Mouse (Mus musculus): ENCODE data around the gene Lpcat2.

Lpcat2 gene

GRCm38 (mm10) chr8:92853188-92853983 lies 1.8 kb upstream of the Lpcat2 start:
- DNase-seq (ENCODE audit: low read depth, low spot score) = no peak

DNA sequence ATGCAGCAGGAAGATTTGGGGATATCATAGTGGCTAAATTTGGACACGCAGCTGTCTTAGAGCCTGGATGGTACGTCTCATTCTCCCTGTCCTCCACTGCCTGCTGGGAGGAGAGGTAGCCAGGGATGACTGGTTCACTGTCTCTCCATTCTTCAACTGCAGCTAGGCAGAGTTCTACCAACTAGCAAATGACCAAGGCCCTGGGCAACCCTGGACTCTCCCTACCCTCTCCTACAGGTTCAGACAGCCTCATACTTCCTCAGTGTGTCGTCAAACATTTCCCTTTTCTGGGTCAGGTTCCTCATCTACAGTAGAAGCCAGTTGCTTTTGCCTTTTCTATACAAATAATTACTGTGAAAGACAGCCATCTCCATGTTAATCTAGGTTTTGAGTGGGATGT lies 466 bp upstream of the Lpcat2 start:
- DNase-seq (ENCODE audit: low read depth, low spot score) = no peak

- DNase-seq (ENCODE audit: low read depth, low spot score) = no peak
These were observed 1.3 kb downstream of the Lpcat2 start for GRCm38 (mm10) chr8:92856273-92856986.

- no peak for DNase-seq (ENCODE audit: low read depth, low spot score)
These were observed 3.5 kb downstream of the Lpcat2 start for GRCm38 (mm10) chr8:92858475-92859182.

- no peak for DNase-seq (ENCODE audit: low read depth, low spot score)
These were observed 6.8 kb downstream of the Lpcat2 start for GRCm38 (mm10) chr8:92861977-92862376.

DNA sequence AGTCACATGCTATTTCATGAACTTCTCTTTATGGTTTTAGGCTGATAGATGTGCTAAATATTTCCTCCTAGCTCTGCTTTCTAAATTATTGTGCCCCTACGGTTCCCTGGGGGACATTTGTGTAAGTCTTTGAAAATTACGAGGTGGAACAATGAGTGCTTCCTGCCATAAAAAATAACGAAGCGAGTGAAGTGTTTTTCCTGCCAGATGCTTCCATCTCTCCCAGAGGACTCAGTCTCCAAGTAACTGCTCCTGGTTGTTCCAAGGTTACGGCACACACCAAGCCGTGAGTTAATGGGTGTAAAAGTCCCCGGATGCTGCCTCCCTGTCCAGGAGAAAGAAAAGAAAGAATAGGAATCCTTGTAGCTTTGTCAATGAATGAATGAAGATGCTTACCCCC lies 15.1 kb downstream of the Lpcat2 start:
- no peak for DNase-seq (ENCODE audit: low read depth, low spot score)

DNA sequence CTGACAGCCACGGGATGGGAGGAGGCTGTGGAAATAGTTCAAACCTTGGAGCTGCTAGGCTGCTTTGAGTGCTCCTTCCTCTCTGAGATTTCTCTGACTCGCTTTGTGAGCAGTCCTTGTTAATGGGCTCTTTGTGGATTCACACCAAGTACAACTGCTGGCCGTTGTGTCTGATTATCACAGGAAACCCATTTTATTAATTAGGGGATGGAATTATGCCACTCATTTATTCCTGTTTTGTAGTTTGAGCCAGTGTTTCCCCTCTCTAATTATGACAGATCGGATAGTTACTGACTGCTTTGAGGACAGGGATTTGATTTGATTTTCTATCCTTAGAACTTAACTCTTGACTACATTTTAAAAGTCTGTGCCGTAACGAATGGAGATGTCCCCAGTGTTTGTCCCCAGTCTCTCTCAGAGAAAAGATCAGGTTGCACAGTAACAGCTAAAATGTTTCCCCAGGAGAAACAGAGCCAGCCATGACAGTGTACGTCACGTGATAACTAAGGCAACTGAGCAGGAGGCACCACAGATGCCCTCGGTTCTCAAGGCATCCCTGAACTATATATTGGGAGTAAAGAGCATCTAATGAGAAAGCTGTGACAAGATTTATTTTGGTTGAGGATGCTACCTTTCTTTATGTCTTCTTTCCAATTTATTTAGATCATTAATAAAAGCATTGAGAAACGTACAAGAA lies 17.1 kb downstream of the Lpcat2 start:
- DNase-seq (ENCODE audit: low read depth, low spot score) = no peak

- DNase-seq (ENCODE audit: low read depth, low spot score) = no peak
These were observed 20.7 kb downstream of the Lpcat2 start for GRCm38 (mm10) chr8:92875795-92876194.

- no peak for DNase-seq (ENCODE audit: low read depth, low spot score)
These were observed 26.1 kb downstream of the Lpcat2 start for GRCm38 (mm10) chr8:92881247-92881646.

DNA sequence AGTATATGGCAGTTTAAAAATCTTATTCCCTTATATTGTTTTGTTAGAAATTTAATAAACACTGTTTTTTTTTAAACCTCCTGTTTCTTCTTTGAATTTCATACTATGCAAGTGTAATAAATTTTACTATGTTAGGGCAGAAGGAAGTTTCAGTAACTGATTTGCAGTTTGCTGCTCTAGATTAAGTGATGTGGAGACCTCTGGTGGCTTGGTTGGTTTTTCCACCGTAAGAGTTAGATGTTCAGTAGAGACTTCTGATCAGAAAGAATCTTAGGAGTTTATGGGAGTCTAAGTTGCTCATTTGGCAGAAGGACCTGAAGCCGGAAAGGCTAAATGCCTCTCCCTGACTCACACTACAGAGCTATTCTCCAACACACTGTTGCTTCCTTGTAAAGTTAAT lies 28.6 kb downstream of the Lpcat2 start:
- no peak for DNase-seq (ENCODE audit: low read depth, low spot score)

- peak; percentile 22 for DNase-seq (ENCODE audit: low read depth, low spot score)
These were observed 37.1 kb downstream of the Lpcat2 start for GRCm38 (mm10) chr8:92892216-92892615.

DNA sequence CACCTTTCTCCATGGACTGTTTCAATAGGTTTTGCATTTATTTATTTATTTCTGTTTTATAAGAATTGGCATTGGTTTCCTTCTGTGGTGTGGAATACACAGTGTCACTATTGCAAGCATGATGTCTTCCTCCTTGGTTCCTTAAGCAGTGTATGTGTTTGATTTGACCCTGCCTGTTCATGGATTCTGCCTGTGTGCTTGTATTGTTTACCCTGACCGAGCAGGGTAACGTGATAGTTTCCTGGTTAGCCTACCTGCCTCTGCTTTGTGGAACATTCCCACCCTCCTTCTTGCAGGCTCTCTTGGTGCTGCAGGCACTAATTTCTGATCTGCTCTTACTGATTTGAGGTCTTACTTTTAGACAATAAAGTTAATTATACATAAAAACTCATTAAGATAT lies 38.7 kb downstream of the Lpcat2 start:
- no peak for DNase-seq (ENCODE audit: low read depth, low spot score)

- no peak for DNase-seq (ENCODE audit: low read depth, low spot score)
These were observed 39.9 kb downstream of the Lpcat2 start for GRCm38 (mm10) chr8:92895053-92895452.

DNA sequence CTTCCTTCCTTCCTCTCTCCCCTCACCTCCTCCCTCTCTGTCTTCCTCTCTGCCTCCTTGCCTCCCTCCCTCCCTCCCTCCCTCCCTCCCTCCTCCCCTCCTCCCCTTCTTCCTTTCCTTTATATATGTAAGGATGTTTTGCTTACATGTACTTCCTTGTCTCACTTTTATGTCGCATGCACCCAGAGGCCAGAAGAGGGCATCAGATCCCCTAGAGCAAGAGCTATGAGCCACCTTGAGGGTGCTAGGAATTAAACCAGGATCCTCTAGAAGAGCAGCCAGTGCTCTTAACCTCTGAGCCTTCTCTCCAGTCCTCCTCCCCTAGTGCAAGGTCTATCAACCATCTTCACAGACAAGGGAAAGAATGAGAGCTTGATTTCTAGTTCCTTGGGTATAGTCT lies 40.9 kb downstream of the Lpcat2 start:
- DNase-seq (ENCODE audit: low read depth, low spot score) = peak; percentile 37

DNA sequence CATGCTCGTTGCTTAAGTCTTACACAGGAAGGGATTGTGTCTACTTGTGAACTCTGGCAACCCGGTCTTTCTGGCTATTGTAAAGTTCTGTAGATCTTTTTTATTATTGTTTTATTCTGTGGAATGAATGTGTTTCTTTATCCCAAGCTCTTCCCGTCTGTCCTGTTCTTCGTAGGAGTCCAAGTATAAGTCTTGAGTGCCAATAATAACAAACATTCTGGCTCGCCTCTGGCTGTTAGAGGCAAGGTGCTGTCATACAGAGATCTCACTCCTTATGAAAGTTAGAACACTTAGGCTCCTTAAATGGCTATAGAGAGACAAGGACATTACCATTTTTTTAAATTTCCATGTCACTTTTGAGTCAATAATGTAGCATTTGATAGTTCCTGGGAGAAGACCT lies 41.5 kb downstream of the Lpcat2 start:
- DNase-seq (ENCODE audit: low read depth, low spot score) = no peak

- no peak for DNase-seq (ENCODE audit: low read depth, low spot score)
These were observed 42.7 kb downstream of the Lpcat2 start for GRCm38 (mm10) chr8:92897794-92898193.

- peak; percentile 23 for DNase-seq (ENCODE audit: low read depth, low spot score)
These were observed 44.5 kb downstream of the Lpcat2 start for GRCm38 (mm10) chr8:92899590-92899989.

DNA sequence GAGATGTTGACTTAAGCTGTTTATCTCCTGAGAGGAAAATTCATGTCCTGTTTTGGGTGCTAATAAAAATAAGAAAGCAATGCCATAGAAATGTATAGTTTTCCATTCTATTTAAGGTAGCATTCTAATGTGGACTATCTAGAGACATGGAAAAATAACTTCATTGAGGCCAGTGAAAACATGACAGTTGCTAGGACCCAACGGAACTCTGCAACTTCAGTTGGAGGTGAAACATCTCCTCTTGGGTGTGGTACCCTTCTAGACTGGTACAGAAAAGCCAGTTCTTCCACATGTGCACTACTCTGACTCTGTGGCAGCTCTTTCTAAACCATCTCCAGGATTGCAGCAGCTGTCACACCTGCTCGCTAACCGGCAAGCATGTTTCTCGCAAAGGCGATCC lies 46.0 kb downstream of the Lpcat2 start, which contains the start of gene Capns2:
Gene Capns2 (plus strand): TSS at position 301 of the 400 bp plus-strand sequence.
- DNase-seq (ENCODE audit: low read depth, low spot score) = no peak

DNA sequence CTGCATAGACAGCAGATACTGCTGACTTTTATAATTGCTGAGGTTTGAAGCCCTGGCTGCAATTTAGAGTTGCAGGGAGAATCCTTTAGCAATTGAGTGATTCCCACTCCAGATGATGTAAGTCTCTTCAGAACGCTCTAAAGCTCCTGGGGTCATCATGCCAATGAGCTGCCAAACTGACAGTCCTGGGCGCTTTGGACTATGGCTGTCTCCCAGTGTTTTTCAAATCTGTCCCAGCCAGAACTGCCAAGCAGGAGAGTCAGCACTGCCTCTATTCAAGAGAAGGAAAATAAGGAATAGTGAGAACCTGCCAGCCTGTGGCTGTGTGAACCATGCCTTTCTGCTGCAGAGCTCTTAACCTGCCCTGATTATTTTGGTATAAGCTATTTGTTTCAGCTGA lies 47.8 kb downstream of the Lpcat2 start:
- DNase-seq (ENCODE audit: low read depth, low spot score) = no peak

DNA sequence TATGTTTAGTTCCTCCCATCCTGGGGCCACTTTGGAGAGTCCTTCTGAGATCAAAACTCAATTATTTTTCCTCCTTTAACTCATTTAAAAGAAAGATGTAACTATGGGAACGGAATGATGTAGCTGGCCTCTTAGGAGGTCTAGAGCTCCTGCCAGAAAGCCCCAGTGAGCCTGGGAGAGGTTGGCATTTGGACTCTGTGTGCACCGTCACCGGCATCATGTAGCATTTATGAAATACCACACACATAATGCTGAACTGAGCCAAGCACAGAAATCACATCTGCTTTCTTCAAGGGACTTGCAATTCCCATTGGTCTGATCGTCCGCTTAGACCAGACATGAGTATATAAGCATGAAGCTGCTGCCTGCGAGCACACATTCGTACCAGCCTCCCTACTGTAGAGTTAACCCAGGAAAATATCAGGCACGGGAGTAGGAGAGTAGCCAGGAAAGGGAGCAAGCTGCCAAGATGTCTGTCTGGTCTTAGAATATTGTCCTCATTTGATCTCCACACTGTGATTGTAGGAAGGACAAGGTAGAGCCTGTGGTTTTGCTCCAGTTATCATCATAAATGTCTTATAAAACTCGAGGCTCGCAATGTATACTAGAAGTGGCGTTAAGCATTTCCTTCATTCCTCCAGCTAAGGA lies 48.5 kb downstream of the Lpcat2 start:
- DNase-seq (ENCODE audit: low read depth, low spot score) = no peak

GRCm38 (mm10) chr8:92906553-92906952 lies 51.4 kb downstream of the Lpcat2 start:
- no peak for DNase-seq (ENCODE audit: low read depth, low spot score)
